Mouse (Mus musculus): ENCODE measurements at regions not wholly inside any gene's neighbourhood (a gene's known extent, or its start where the extent isn't known, plus 50 kb on each side); places are given as distances from the start of the nearest gene placed in this dataset.

DNA sequence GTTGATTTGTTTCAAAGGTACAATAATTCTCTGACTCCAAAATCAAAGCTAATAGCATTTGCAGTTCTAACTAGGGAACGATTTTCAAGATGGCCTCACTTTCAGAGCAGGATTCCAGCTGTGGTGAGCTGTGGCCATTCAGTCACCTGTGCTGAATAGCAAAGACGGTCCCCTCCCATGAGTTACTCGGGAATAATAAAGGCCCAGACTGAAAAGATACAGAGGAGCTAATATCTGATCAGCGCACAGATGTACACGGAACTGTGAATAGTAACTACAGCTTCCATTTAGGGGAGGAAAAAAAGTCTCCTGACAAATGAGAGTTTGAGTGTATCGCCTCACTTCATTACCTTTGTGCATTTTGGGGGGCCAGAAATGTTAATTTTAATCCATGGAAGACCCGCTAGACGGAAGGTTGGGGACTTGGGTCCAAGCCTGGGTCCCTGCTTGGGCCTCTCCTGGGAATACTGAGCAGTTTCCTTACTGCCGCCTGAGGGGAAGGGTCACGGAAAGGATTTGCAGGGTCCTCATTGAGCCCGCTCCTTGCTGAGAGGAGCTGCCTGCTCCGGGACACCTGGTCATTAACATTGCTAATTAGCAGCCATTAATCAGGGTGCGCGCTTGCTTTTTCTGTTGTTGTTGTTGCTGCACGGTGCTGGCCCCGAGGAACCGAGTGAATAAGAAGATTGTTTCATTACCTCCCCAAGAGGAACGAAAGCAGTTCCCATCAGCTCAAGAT lies 421.2 kb upstream of the Atp11b start:
- ATAC-seq (ENCODE audit: low FRiP score): peak; percentile 77
- H3K4me3 ChIP-seq: no peak overlapping the region

GRCm38 (mm10) chr3:35334017-35334416 lies 419.9 kb upstream of the Atp11b start:
- peak; percentile 38; the same call in 1 of the 2 replicates for ATAC-seq (ENCODE audit: low FRiP score)
- H3K27ac ChIP-seq: peak overlapping the region; percentile 64; the same call in 1 of the 2 replicates
- peaks cover 17% of the 10 kb centered on the region for H3K4me1 ChIP-seq
- no peaks in the 10 kb centered on the region for H3K27me3 ChIP-seq
- WGBS: 41% methylated on average over 2 of the region's 2 CpGs
- H3K4me2 ChIP-seq (replicated peaks): no peak overlapping the region
- no peaks in the 10 kb centered on the region for H3K9me3 ChIP-seq (replicated peaks)
- H3K36me3 ChIP-seq: no peaks in the 10 kb centered on the region
- H3K4me3 ChIP-seq: no peak overlapping the region
- no peak overlapping the region for H3K9ac ChIP-seq

More for the DNA sequence above, 421.2 kb upstream of the Atp11b start:
- H3K27ac ChIP-seq: peak overlapping the region; percentile 62
- no peaks in the 10 kb centered on the region for H3K9me3 ChIP-seq (replicated peaks)
- peaks cover 17% of the 10 kb centered on the region for H3K4me1 ChIP-seq
- no peaks in the 10 kb centered on the region for H3K27me3 ChIP-seq
- WGBS: 9% methylated on average over 18 of the region's 18 CpGs
- H3K9ac ChIP-seq: no peak overlapping the region
- H3K36me3 ChIP-seq: no peaks in the 10 kb centered on the region
- H3K4me2 ChIP-seq (replicated peaks): peak overlapping the region; percentile 37

DNA sequence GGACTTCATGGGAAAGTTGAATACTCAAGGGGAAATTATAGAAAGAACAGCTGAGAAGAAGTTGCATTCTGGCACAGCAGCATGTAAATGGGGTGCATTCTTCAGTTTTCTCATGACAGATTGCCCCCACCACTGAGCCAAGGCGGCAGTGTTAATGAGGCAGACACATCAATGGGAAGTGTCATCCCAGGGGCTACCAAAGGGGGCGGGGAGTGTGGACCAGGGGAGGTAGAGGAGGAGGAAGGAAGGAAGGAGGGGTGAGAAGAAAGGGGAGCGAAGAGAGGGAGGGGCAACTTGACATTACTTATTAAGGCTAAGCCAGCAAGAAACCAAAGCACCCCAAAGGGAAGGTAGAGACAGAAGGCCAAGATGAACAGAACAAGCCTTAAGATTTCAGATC lies 419.4 kb upstream of the Atp11b start:
- Histone ChIP-seq H3K4me1 (peaks cover 17% of the 10 kb centered on the region), H3K9me3 (replicated peaks) (no peaks in the 10 kb centered on the region), H3K36me3 (no peaks in the 10 kb centered on the region), H3K4me3 (no peak overlapping the region), H3K27me3 (no peaks in the 10 kb centered on the region), H3K9ac (no peak overlapping the region), H3K4me2 (replicated peaks) (no peak overlapping the region), H3K27ac (peak overlapping the region; percentile 64)
- 7% methylated on average over 3 of the region's 3 CpGs for WGBS
- ATAC-seq (ENCODE audit: low FRiP score): peak; percentile 58; the same call in 1 of the 2 replicates

DNA sequence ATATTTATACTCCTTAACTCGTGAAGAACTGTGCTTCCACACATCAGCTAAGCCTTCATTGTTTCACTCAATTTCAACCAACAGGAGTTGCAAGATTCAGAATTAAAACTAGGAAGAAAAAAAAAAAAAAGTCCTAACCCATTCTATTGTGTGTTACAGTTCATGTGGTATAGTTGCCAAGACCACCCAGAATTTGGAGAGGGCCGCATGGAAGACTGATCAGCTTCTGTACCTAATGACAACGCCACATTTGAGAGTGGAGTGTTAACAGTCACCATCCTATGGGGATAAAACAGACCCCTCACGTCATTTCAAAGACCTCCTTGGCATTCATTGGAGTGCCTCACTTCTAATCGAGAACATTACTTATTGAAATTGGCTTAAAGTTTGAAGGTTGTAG lies 418.1 kb upstream of the Atp11b start:
- Histone ChIP-seq H3K4me1 (peaks cover 25% of the 10 kb centered on the region), H3K27me3 (no peaks in the 10 kb centered on the region), H3K4me3 (no peak overlapping the region), H3K9ac (no peak overlapping the region), H3K36me3 (no peaks in the 10 kb centered on the region), H3K27ac (no peak overlapping the region), H3K9me3 (replicated peaks) (no peaks in the 10 kb centered on the region), H3K4me2 (replicated peaks) (no peak overlapping the region)
- WGBS: 39% methylated on average over 5 of the region's 5 CpGs
- ATAC-seq (ENCODE audit: low FRiP score): no peak

DNA sequence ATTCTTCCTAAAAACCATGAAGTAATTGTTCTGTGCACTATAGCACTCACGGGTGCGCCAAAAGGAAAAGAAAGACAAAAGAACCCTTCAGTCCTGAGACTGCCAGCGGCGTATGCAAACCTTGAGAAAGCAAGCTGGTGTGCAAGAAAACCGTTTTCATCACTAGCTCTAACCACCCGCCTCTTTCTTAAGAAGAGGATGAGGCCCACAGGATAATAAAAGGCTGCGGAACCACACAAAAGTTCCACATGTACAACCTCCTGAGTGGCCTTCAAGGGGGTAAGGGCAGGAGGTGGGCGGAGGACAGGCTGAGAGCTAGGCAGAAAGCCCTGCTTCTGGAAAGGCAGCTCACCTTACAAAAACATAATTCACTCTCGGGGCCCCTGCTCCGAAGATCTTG lies 413.4 kb upstream of the Atp11b start:
- H3K4me3 ChIP-seq: peak overlapping the region; percentile 40
- H3K27me3 ChIP-seq: no peaks in the 10 kb centered on the region
- peak overlapping the region; percentile 55 for H3K9ac ChIP-seq
- peak overlapping the region; percentile 69 for H3K4me2 ChIP-seq (replicated peaks)
- no peaks in the 10 kb centered on the region for H3K36me3 ChIP-seq
- H3K9me3 ChIP-seq (replicated peaks): no peaks in the 10 kb centered on the region
- ATAC-seq (ENCODE audit: low FRiP score): peak; percentile 46
- WGBS: under 1% methylated on average over 10 of the region's 10 CpGs
- H3K4me1 ChIP-seq: peaks cover 30% of the 10 kb centered on the region
- peak overlapping the region; percentile 93 for H3K27ac ChIP-seq

- Histone ChIP-seq H3K27ac (peak overlapping the region; percentile 93), H3K9me3 (replicated peaks) (no peaks in the 10 kb centered on the region), H3K9ac (peak overlapping the region; percentile 55), H3K4me2 (replicated peaks) (peak overlapping the region; percentile 69), H3K4me3 (peak overlapping the region; percentile 40), H3K36me3 (no peaks in the 10 kb centered on the region), H3K27me3 (no peaks in the 10 kb centered on the region), H3K4me1 (peaks cover 30% of the 10 kb centered on the region)
- peak; percentile 94 for ATAC-seq (ENCODE audit: low FRiP score)
- WGBS: under 1% methylated on average over 22 of the region's 22 CpGs
These were observed 412.7 kb upstream of the Atp11b start for GRCm38 (mm10) chr3:35340935-35341800.

DNA sequence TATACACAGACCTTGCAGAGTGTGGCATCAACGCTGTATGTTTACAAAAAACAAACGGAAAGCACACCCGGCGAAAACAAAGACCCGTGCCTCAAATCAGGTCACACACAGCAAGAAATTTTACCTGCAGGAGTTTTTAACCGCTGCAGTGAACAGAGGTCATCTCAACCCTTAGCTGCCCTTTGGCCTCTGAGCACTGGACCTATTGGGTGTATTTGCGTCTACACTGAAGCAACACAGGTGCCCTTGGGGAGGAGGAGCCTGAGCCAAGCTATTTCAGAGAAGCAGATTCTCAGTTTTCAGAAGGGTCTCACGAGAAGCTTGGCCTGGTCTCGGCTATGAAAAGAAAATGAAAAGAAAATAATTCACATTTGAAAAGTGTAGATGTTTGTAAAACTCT lies 412.1 kb upstream of the Atp11b start:
- no peaks in the 10 kb centered on the region for H3K9me3 ChIP-seq (replicated peaks)
- no peak for ATAC-seq (ENCODE audit: low FRiP score)
- WGBS: 4% methylated on average over 9 of the region's 9 CpGs

DNA sequence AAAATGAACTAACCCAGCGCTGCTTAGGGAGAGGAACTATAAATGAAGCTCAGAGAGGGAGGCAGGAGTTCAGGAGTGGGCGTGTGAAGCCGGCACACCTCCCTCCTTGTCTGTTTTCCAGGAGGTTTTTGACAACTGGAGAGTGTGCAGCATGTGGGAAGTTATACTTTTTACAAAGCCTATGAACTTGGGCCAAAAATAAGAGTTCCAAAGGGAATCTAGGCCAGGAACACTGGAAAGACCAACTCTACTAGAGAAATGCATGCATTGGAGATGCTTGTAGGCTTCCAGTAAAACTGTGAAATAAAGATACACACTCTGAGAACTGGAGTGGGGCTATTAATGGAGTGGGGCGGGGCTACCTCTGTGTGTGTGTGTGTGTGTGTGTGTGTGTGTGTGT lies 411.3 kb upstream of the Atp11b start:
- Histone ChIP-seq H3K27ac (peak overlapping the region; percentile 93), H3K4me2 (replicated peaks) (no peak overlapping the region), H3K4me1 (peaks cover 30% of the 10 kb centered on the region), H3K27me3 (no peaks in the 10 kb centered on the region), H3K36me3 (no peaks in the 10 kb centered on the region), H3K9ac (no peak overlapping the region), H3K9me3 (replicated peaks) (no peaks in the 10 kb centered on the region), H3K4me3 (no peak overlapping the region)
- WGBS: 43% methylated on average over 4 of the region's 4 CpGs
- ATAC-seq (ENCODE audit: low FRiP score): no peak

More for the DNA sequence above, 412.1 kb upstream of the Atp11b start:
- peak overlapping the region; percentile 93 for H3K27ac ChIP-seq
- H3K4me1 ChIP-seq: peaks cover 30% of the 10 kb centered on the region
- H3K27me3 ChIP-seq: no peaks in the 10 kb centered on the region
- no peaks in the 10 kb centered on the region for H3K36me3 ChIP-seq
- peak overlapping the region; percentile 69 for H3K4me2 ChIP-seq (replicated peaks)
- no peak overlapping the region for H3K9ac ChIP-seq
- H3K4me3 ChIP-seq: peak overlapping the region; percentile 40

- Histone ChIP-seq H3K4me3 (no peak overlapping the region), H3K4me1 (peaks cover 30% of the 10 kb centered on the region), H3K9ac (no peak overlapping the region), H3K4me2 (replicated peaks) (no peak overlapping the region), H3K27ac (no peak overlapping the region; the same call in 1 of the 2 replicates), H3K27me3 (no peaks in the 10 kb centered on the region), H3K9me3 (replicated peaks) (no peaks in the 10 kb centered on the region), H3K36me3 (no peaks in the 10 kb centered on the region)
- 58% methylated on average over 5 of the region's 5 CpGs for WGBS
- ATAC-seq (ENCODE audit: low FRiP score): no peak
These were observed 410.0 kb upstream of the Atp11b start for GRCm38 (mm10) chr3:35343936-35344335.

GRCm38 (mm10) chr3:35349114-35349513 lies 404.8 kb upstream of the Atp11b start:
- Histone ChIP-seq H3K4me2 (replicated peaks) (no peak overlapping the region), H3K27me3 (no peaks in the 10 kb centered on the region), H3K4me3 (no peak overlapping the region), H3K27ac (no peak overlapping the region), H3K4me1 (peaks cover 4% of the 10 kb centered on the region), H3K9ac (no peak overlapping the region), H3K9me3 (replicated peaks) (no peaks in the 10 kb centered on the region), H3K36me3 (no peaks in the 10 kb centered on the region)
- no peak for ATAC-seq (ENCODE audit: low FRiP score)
- 78% methylated on average over 7 of the region's 7 CpGs for WGBS

- 80% methylated on average over 9 of the region's 9 CpGs for WGBS
- Histone ChIP-seq H3K4me1 (0 out of 2 replicates have a peak, but pooled peaks cover 5% of the 10 kb centered on the region), H3K9ac (no peak overlapping the region), H3K27me3 (no peaks in the 10 kb centered on the region), H3K36me3 (no peaks in the 10 kb centered on the region), H3K27ac (peak overlapping the region; percentile 74), H3K9me3 (replicated peaks) (no peaks in the 10 kb centered on the region), H3K4me3 (no peak overlapping the region), H3K4me2 (replicated peaks) (no peak overlapping the region)
- peak; percentile 61; the same call in 1 of the 2 replicates for ATAC-seq (ENCODE audit: low FRiP score)
These were observed 400.5 kb upstream of the Atp11b start for GRCm38 (mm10) chr3:35353442-35353841.

DNA sequence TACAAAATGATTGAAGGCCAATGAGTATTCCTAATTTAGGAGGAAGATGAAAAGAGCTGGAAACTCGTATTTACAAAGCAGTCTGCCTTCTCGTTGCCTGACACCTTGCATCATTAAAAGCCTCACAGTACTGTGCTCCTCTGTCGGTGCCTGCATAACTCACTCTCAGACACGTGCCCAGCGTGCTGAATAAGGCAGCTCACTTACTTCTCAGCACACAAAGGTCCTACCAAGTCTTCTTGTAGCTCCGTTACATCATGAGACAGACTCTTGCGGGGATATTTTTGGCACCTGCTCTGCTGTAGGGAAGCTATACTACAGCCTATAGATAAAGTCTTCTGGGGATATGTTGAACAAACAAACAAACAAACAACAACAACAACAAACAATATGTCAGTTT lies 400.0 kb upstream of the Atp11b start:
- peak; percentile 84 for ATAC-seq (ENCODE audit: low FRiP score)
- Histone ChIP-seq H3K4me1 (0 out of 2 replicates have a peak, but pooled peaks cover 5% of the 10 kb centered on the region), H3K9me3 (replicated peaks) (no peaks in the 10 kb centered on the region), H3K4me2 (replicated peaks) (no peak overlapping the region), H3K27me3 (no peaks in the 10 kb centered on the region), H3K36me3 (no peaks in the 10 kb centered on the region), H3K9ac (no peak overlapping the region), H3K27ac (peak overlapping the region; percentile 60; the same call in 1 of the 2 replicates), H3K4me3 (no peak overlapping the region)
- 45% methylated on average over 7 of the region's 7 CpGs for whole genome bisulfite sequencing
